Mouse (Mus musculus): ENCODE data around the gene Cyp3a57. TPM values are rescaled to one million over a fixed set of nuclear protein-coding genes. Genes with fewer than 3 reads are reported as not detected.
"Not testable (repeated sequence)": the region's sequence is repeated elsewhere in the genome, so short reads cannot be mapped to it uniquely, and the experiment has no call there.

The Cyp3a57 gene
- polyA plus RNA-seq, 1 experiment = 0.15 TPM

DNA sequence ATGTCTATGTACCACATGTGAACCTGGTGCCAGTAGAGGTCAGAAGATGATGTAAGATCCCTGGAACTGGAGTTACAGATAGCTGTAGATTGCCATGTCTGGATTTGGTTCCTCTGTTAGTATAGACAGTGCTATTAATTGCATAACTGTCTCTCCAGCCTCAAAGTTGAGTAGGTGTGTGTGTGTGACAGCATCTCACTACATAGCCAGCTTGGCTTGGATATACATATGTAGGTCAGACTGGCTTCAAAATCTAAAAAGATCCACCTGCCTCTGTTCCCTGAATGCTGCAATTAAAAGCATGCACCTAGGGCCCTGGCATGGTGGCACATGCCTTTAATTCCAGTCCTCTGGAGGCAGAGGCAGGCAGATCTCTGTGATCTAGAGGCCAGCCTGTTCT, 4.6 kb downstream of the Cyp3a57 start:
- no peaks in the 10 kb centered on the region for H3K4me1 ChIP-seq (ENCODE audit: control insufficient read depth, insufficient read depth, low read length)
- DNase-seq = no peak
- no peak overlapping the region for H3K4me3 ChIP-seq (replicated peaks; ENCODE audit: insufficient read depth, low read depth, low read length)
- TF ChIP-seq POLR2A (IDR thresholded peaks at IDR 0.05; ENCODE audit: borderline replicate concordance, insufficient read depth, low read length) (no peak), CTCF (IDR thresholded peaks at IDR 0.05; ENCODE audit: borderline replicate concordance, insufficient read depth, low read depth, low read length) (no peak)
- no peaks in the 10 kb centered on the region for H3K27me3 ChIP-seq (ENCODE audit: control insufficient read depth, insufficient read depth, low read length)
- no peak overlapping the region for H3K27ac ChIP-seq (ENCODE audit: insufficient read depth, low read length)

DNA sequence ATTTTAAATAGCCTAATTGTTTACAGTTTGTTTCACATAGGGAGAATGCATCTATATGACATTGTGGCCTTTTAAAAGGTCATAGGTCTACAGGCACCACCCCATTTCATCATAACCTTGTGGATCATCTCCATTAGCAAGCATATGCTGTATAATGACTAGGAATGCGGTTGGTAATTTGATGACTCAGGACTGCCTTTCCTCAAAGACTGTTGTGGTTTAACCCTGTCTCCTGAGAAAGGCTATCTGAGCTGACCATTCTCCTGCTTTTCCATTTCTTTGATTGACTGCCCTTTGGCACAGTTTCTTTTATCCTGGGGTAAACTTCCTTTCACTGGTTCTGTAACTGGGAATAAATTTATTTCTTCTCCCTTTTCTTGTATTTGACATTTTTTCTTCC, 8.0 kb downstream of the Cyp3a57 start:
- WGBS = 76% methylated on average over 1 of the region's 1 CpGs
- no peak for DNase-seq

DNA sequence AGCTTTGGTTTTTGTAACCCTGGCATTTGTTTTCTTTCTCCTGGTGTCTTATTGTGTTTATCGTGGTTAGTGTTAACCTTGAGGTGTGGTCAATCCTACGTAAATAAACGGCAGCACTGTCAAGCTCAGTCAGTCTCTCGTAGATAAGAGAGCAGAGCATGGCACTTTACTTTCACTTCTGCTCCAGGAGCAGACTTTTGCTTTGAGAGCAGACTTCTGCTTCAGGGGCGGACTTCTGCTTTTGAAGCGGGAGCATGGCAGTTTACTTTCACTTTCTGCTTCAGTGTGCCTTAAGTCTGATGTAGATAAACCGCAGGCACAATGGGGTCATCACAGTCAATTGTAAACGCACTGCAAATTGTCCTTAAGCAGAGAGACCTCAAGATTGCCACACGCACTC, 70.3 kb downstream of the Cyp3a57 start:
- not testable (repeated sequence) for H3K4me1 ChIP-seq (ENCODE audit: control insufficient read depth, insufficient read depth, low read length); DNase-seq; H3K27me3 ChIP-seq (ENCODE audit: control insufficient read depth, insufficient read depth, low read length); H3K27ac ChIP-seq (ENCODE audit: insufficient read depth, low read length); H3K4me3 ChIP-seq (replicated peaks; ENCODE audit: insufficient read depth, low read depth, low read length)
- WGBS = 88% methylated on average over 9 of the region's 9 CpGs

More for the DNA sequence above, 8.0 kb downstream of the Cyp3a57 start:
- no peaks in the 10 kb centered on the region for H3K4me1 ChIP-seq (ENCODE audit: control insufficient read depth, insufficient read depth, low read length)
- H3K4me3 ChIP-seq (replicated peaks; ENCODE audit: insufficient read depth, low read depth, low read length) = no peak overlapping the region
- no peaks in the 10 kb centered on the region for H3K27me3 ChIP-seq (ENCODE audit: control insufficient read depth, insufficient read depth, low read length)
- H3K27ac ChIP-seq (ENCODE audit: insufficient read depth, low read length) = no peak overlapping the region
- TF ChIP-seq POLR2A (IDR thresholded peaks at IDR 0.05; ENCODE audit: borderline replicate concordance, insufficient read depth, low read length) (no peak), CTCF (IDR thresholded peaks at IDR 0.05; ENCODE audit: borderline replicate concordance, insufficient read depth, low read depth, low read length) (no peak)

DNA sequence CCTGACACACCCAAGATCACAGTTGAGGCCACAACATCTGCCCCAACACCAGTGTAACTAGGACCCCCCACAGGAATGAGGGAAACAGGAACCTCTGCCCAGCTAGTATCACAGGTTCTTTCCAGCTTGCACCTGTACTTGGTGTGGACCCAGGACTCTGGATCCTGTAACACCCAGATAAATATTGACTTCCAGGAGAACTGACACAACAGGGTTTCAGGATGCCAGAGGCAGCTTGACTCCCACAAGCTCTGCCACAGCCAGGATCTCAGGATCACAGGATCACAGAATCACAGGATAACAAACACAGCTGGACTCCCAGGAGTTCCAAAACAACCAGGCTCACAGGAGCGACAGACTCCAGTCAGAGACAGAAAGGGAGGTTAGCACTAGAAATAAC, 77.2 kb downstream of the Cyp3a57 start:
- no peak for TF ChIP-seq POLR2A (IDR thresholded peaks at IDR 0.05; ENCODE audit: borderline replicate concordance, insufficient read depth, low read length)
- TF ChIP-seq CTCF (IDR thresholded peaks at IDR 0.05; ENCODE audit: borderline replicate concordance, insufficient read depth, low read depth, low read length) = no peak
- 69% methylated on average over 1 of the region's 1 CpGs for WGBS
- Histone ChIP-seq H3K27ac (ENCODE audit: insufficient read depth, low read length) (no peak overlapping the region), H3K4me1 (ENCODE audit: control insufficient read depth, insufficient read depth, low read length) (no peaks in the 10 kb centered on the region), H3K27me3 (ENCODE audit: control insufficient read depth, insufficient read depth, low read length) (no peaks in the 10 kb centered on the region), H3K4me3 (replicated peaks; ENCODE audit: insufficient read depth, low read depth, low read length) (no peak overlapping the region)
- DNase-seq = no peak

DNA sequence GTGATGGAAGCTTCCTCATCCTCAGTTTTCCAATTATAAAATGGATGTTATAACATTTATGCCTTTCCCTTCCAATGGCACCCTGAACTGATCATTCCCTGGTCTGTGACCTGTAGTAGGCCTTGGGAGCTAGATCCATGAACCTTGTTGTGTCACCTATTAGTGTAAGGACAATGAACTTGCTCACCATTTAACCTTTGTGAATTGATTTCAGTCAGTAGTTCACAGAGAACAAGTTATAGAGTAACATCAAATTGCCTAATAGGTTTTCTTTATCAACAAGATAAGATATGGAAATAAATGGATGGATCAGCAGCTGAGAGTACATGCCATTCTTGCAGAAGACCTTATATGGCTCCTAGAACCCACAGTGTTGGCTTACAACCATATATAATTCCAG, 85.9 kb downstream of the Cyp3a57 start:
- Histone ChIP-seq H3K4me3 (replicated peaks; ENCODE audit: insufficient read depth, low read depth, low read length) (no peak overlapping the region), H3K27ac (ENCODE audit: insufficient read depth, low read length) (no peak overlapping the region), H3K4me1 (ENCODE audit: control insufficient read depth, insufficient read depth, low read length) (no peaks in the 10 kb centered on the region), H3K27me3 (ENCODE audit: control insufficient read depth, insufficient read depth, low read length) (no peaks in the 10 kb centered on the region)
- TF ChIP-seq POLR2A (IDR thresholded peaks at IDR 0.05; ENCODE audit: borderline replicate concordance, insufficient read depth, low read length) (no peak), CTCF (IDR thresholded peaks at IDR 0.05; ENCODE audit: borderline replicate concordance, insufficient read depth, low read depth, low read length) (no peak)
- no peak for DNase-seq

DNA sequence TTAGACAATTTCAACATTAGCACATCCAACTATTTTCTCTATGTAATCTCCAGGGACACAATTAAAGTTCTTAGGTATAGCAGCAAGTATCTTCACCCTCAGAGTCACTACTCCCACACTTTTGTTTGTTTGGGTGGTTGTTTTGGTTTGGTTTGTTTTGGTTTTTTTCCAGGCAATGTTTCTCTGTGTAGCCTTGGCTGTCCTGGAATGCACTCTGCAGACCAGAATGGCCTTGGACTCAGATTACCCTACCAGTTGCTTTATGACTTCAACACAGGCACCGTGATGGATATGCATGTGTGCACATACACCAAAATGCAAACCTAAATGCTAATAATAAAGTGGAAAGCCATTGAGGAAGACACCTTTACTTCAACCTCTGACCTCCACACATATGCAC, 88.6 kb downstream of the Cyp3a57 start:
- Histone ChIP-seq H3K4me3 (replicated peaks; ENCODE audit: insufficient read depth, low read depth, low read length) (no peak overlapping the region), H3K27ac (ENCODE audit: insufficient read depth, low read length) (no peak overlapping the region), H3K4me1 (ENCODE audit: control insufficient read depth, insufficient read depth, low read length) (no peaks in the 10 kb centered on the region), H3K27me3 (ENCODE audit: control insufficient read depth, insufficient read depth, low read length) (no peaks in the 10 kb centered on the region)
- TF ChIP-seq POLR2A (IDR thresholded peaks at IDR 0.05; ENCODE audit: borderline replicate concordance, insufficient read depth, low read length) (no peak), CTCF (IDR thresholded peaks at IDR 0.05; ENCODE audit: borderline replicate concordance, insufficient read depth, low read depth, low read length) (no peak)
- no peak for DNase-seq
- WGBS = 68% methylated on average over 1 of the region's 1 CpGs

Other genes with a start within 250 kb of the Cyp3a57 start
- 46.2 and 50.2 TPM in 2 replicates for gene Arpc1b, start 231.1 kb upstream of the Cyp3a57 start, polyA plus RNA-seq (2012; rRNA removed)
- 61.0 and 70.4 TPM in 2 replicates for gene Pdap1, start 205.0 kb upstream of the Cyp3a57 start, polyA plus RNA-seq (2012; rRNA removed)
- gene Bud31, start 204.9 kb upstream of the Cyp3a57 start, polyA plus RNA-seq (2012; rRNA removed) = 101 and 106 TPM in 2 replicates
- gene Ptcd1, start 178.2 kb upstream of the Cyp3a57 start, polyA plus RNA-seq (2012; rRNA removed) = 20.2 and 22.4 TPM in 2 replicates
- gene Cpsf4, start 178.1 kb upstream of the Cyp3a57 start, polyA plus RNA-seq (2012; rRNA removed) = 40.7 and 40.9 TPM in 2 replicates
- 438 and 445 TPM in 2 replicates for gene Atp5j2, start 153.2 kb upstream of the Cyp3a57 start, polyA plus RNA-seq (2012; rRNA removed)
- gene Zkscan14, start 143.4 kb upstream of the Cyp3a57 start, polyA plus RNA-seq (2012; rRNA removed) = 9.9 and 10.3 TPM in 2 replicates
- gene Zkscan5, start 140.7 kb upstream of the Cyp3a57 start, polyA plus RNA-seq (2012; rRNA removed) = 11.0 and 11.2 TPM in 2 replicates
- gene Zfp655, start 113.6 kb upstream of the Cyp3a57 start, polyA plus RNA-seq (2012; rRNA removed) = 26.5 and 26.9 TPM in 2 replicates
- gene Zscan25, start 64.8 kb upstream of the Cyp3a57 start, polyA plus RNA-seq (2012; rRNA removed) = 17.7 and 20.5 TPM in 2 replicates
- not detected in 2 replicates for gene Cyp3a16, start 124.4 kb downstream of the Cyp3a57 start, polyA plus RNA-seq (2012; rRNA removed)
- not detected in 2 replicates for gene Cyp3a41b, start 239.5 kb downstream of the Cyp3a57 start, polyA plus RNA-seq (2012; rRNA removed)